Mouse (Mus musculus) limb, embryonic 13.5 days (tissue): ENCODE data around the gene Scn5a. TPM values are rescaled to one million over a fixed set of nuclear protein-coding genes. Genes with fewer than 3 reads are reported as not detected.

Experiments
- ATAC-seq: fragments of 200-750 bp; cut with Nextera tagmentation; 2 replicates; pipeline ENCODE4 v1.8.0; 2017; ENCODE audit warnings: low read depth, moderate number of reproducible peaks, moderate TSS enrichment; ENCODE audit not compliant: low FRiP score
- H3K27ac ChIP-seq: fragments of 300-500 bp; sonication (generic); 2 replicates; pipeline ENCODE4 v1.5.1; 2015; ENCODE audit warnings: inconsistent platforms, mild to moderate bottlenecking, moderate library complexity
- H3K27me3 ChIP-seq: fragments of 300-500 bp; sonication (generic); 2 replicates; pipeline ENCODE4 v1.6.1; 2015; ENCODE audit warnings: mild to moderate bottlenecking, inconsistent platforms
- H3K36me3 ChIP-seq: fragments of 300-500 bp; sonication (generic); 2 replicates; pipeline ENCODE4 v1.6.1; 2015; ENCODE audit warnings: inconsistent platforms, mild to moderate bottlenecking, moderate library complexity
- H3K4me1 ChIP-seq: fragments of 300-500 bp; sonication (generic); 2 replicates; pipeline ENCODE4 v1.6.1; 2015; ENCODE audit warnings: inconsistent platforms
- H3K4me2 ChIP-seq: fragments of 300-500 bp; sonication (generic); replicated peaks from 2 replicates; pipeline ENCODE4 v1.6.1; 2015; ENCODE audit warnings: inconsistent platforms, mild to moderate bottlenecking, moderate library complexity
- H3K4me3 ChIP-seq: fragments of 300-500 bp; sonication (generic); 2 replicates; pipeline ENCODE4 v1.5.1; 2015; ENCODE audit warnings: moderate library complexity, mild to moderate bottlenecking, inconsistent platforms
- H3K9ac ChIP-seq: fragments of 300-500 bp; sonication (generic); 2 replicates; pipeline ENCODE4 v1.6.1; 2015; ENCODE audit warnings: mild to moderate bottlenecking, inconsistent platforms
- H3K9me3 ChIP-seq: fragments of 300-500 bp; sonication (generic); 2 replicates; pipeline ENCODE4 v1.6.1; 2016; ENCODE audit warnings: inconsistent platforms
- WGBS: fragments of 180-500 bp; shearing (Covaris S2); methylation state at CpG from one replicate; pipeline ENCODE4 v1.1.7; 2015; 5-methylcytosine and 5-hydroxymethylcytosine counted together
- polyA plus RNA-seq: library from polyadenylated mRNA; unstranded; fragments of >200 nt; fragmentation: Nextera tagmentation; extraction: Ambion mirVana; gene quantifications from 2 replicates; pipeline ENCODE4 v1.2.1, GENCODE M21; 2015

Scn5a gene
- polyA plus RNA-seq, 1 experiment from 2014 or later = 0.05 TPM

GRCm38 (mm10) chr9:119438065-119438464, 140.8 kb downstream of the Scn5a start:
- no peak for ATAC-seq
- Histone ChIP-seq H3K4me2 (no peak overlapping the region), H3K9me3 (no peaks in the 10 kb centered on the region), H3K27me3 (no peaks in the 10 kb centered on the region), H3K27ac (no peak overlapping the region), H3K4me1 (no peaks in the 10 kb centered on the region), H3K36me3 (peaks cover 56% of the 10 kb centered on the region), H3K4me3 (no peak overlapping the region), H3K9ac (no peak overlapping the region)
- WGBS = 89% methylated on average over 12 of the region's 12 CpGs

GRCm38 (mm10) chr9:119435855-119436254, 143.0 kb downstream of the Scn5a start:
- H3K9me3 ChIP-seq = no peaks in the 10 kb centered on the region
- H3K36me3 ChIP-seq = peaks cover 71% of the 10 kb centered on the region
- no peaks in the 10 kb centered on the region for H3K4me1 ChIP-seq
- H3K27ac ChIP-seq = no peak overlapping the region
- no peak overlapping the region for H3K9ac ChIP-seq
- H3K4me3 ChIP-seq = no peak overlapping the region
- WGBS = 87% methylated on average over 2 of the region's 2 CpGs
- no peaks in the 10 kb centered on the region for H3K27me3 ChIP-seq
- no peak for ATAC-seq
- H3K4me2 ChIP-seq = no peak overlapping the region

Other genes with a start within 250 kb of the Scn5a start
- gene Acaa1a, start 239.3 kb downstream of the Scn5a start, polyA plus RNA-seq = 104 TPM in 2 replicates
- gene Myd88, start 237.6 kb downstream of the Scn5a start, polyA plus RNA-seq = 14.1 and 15.7 TPM in 2 replicates
- 6.2 and 6.4 TPM in 2 replicates for gene Xylb, start 221.6 kb downstream of the Scn5a start, polyA plus RNA-seq
- gene Slc22a14, start 213.5 kb downstream of the Scn5a start, polyA plus RNA-seq = 0.09 TPM in 1 of 2 replicates, not detected in the other
- 23.1 and 26.3 TPM in 2 replicates for gene Acvr2b, start 176.9 kb downstream of the Scn5a start, polyA plus RNA-seq
- gene Exog, start 134.1 kb downstream of the Scn5a start, polyA plus RNA-seq = 40.7 and 42.3 TPM in 2 replicates
- gene Scn10a, start 140.3 kb upstream of the Scn5a start, polyA plus RNA-seq = 0.04 TPM in 1 of 2 replicates, not detected in the other
- gene Scn11a, start 246.4 kb upstream of the Scn5a start, polyA plus RNA-seq = 0.04 and 0.05 TPM in 2 replicates